Mouse (Mus musculus): ENCODE results near the gene D330045A20Rik.
"Not testable (repeated sequence)": the region's sequence is repeated elsewhere in the genome, so short reads cannot be mapped to it uniquely, and the experiment has no call there.

The D330045A20Rik gene

GRCm38 (mm10) chrX:139480022-139480894 lies at the start of gene D330045A20Rik:
Gene D330045A20Rik, plus strand, starts transcription at chrX:139480367.
- no peak for DNase-seq (ENCODE audit: low spot score in 2 of 2)

- DNase-seq (ENCODE audit: low spot score in 2 of 2): no peak
Measured at GRCm38 (mm10) chrX:139432550-139432949, 47.6 kb upstream of the D330045A20Rik start.

GRCm38 (mm10) chrX:139435202-139435601 lies 45.0 kb upstream of the D330045A20Rik start:
- no peak for DNase-seq (ENCODE audit: low spot score in 2 of 2)

GRCm38 (mm10) chrX:139441057-139441456 lies 39.1 kb upstream of the D330045A20Rik start:
- not testable (repeated sequence) for DNase-seq (ENCODE audit: low spot score in 2 of 2)

- no peak for DNase-seq (ENCODE audit: low spot score in 2 of 2)
Measured at GRCm38 (mm10) chrX:139456812-139457211, 23.4 kb upstream of the D330045A20Rik start.

GRCm38 (mm10) chrX:139482083-139482482 lies 1.9 kb downstream of the D330045A20Rik start:
- no peak for DNase-seq (ENCODE audit: low spot score in 2 of 2)

GRCm38 (mm10) chrX:139484974-139485373 lies 4.8 kb downstream of the D330045A20Rik start:
- DNase-seq (ENCODE audit: low spot score in 2 of 2): no peak

- no peak for DNase-seq (ENCODE audit: low spot score in 2 of 2)
Measured at GRCm38 (mm10) chrX:139516156-139516555, 36.0 kb downstream of the D330045A20Rik start.

GRCm38 (mm10) chrX:139519251-139519650 lies 39.1 kb downstream of the D330045A20Rik start:
- DNase-seq (ENCODE audit: low spot score in 2 of 2): no peak

GRCm38 (mm10) chrX:139524303-139525091 lies 44.3 kb downstream of the D330045A20Rik start:
- no peak for DNase-seq (ENCODE audit: low spot score in 2 of 2)

GRCm38 (mm10) chrX:139525724-139526123 lies 45.6 kb downstream of the D330045A20Rik start:
- no peak for DNase-seq (ENCODE audit: low spot score in 2 of 2)

GRCm38 (mm10) chrX:139526984-139527383 lies 46.8 kb downstream of the D330045A20Rik start:
- no peak for DNase-seq (ENCODE audit: low spot score in 2 of 2)

GRCm38 (mm10) chrX:139529678-139530077 lies 49.5 kb downstream of the D330045A20Rik start:
- no peak for DNase-seq (ENCODE audit: low spot score in 2 of 2)

GRCm38 (mm10) chrX:139532293-139532692 lies 52.1 kb downstream of the D330045A20Rik start:
- DNase-seq (ENCODE audit: low spot score in 2 of 2): no peak

GRCm38 (mm10) chrX:139537641-139538397 lies 57.7 kb downstream of the D330045A20Rik start:
- DNase-seq (ENCODE audit: low spot score in 2 of 2): no peak

GRCm38 (mm10) chrX:139543726-139544125 lies 63.6 kb downstream of the D330045A20Rik start:
- DNase-seq (ENCODE audit: low spot score in 2 of 2): no peak

- no peak for DNase-seq (ENCODE audit: low spot score in 2 of 2)
Measured at GRCm38 (mm10) chrX:139550456-139550855, 70.3 kb downstream of the D330045A20Rik start.

- no peak for DNase-seq (ENCODE audit: low spot score in 2 of 2)
Measured at GRCm38 (mm10) chrX:139552090-139552489, 71.9 kb downstream of the D330045A20Rik start.

GRCm38 (mm10) chrX:139562255-139562924 lies 82.2 kb downstream of the D330045A20Rik start:
- DNase-seq (ENCODE audit: low spot score in 2 of 2): no peak

GRCm38 (mm10) chrX:139562925-139563461 lies 82.8 kb downstream of the D330045A20Rik start, which contains the start of gene Rnf128:
Gene Rnf128, plus strand, starts transcription at chrX:139563316.
- no peak for DNase-seq (ENCODE audit: low spot score in 2 of 2)

- DNase-seq (ENCODE audit: low spot score in 2 of 2): no peak
Measured at GRCm38 (mm10) chrX:139570054-139570453, 89.9 kb downstream of the D330045A20Rik start.
